ENCODE assay signal across 8 mouse cellular contexts in the genomic region with DNA sequence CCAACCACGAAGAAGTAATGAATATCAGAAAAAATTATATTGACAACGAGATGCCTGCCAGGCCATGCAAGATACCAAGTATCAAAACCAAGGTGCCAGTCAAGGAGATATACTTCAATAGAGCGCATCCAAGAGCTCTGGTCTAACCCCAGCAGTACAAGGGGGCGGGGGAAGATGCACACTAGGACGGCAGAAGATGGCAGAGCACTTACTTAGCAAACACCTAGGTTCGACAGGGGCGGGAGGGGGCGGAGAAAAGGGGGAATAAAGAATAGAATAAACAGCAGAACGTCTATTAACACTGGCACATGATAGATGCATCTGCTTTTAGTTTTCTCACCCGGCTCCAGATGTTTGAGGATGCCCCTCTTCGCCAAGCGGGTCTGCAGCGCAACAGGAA. TPM values are rescaled to one million over a fixed set of nuclear protein-coding genes. Genes with fewer than 3 reads are reported as not detected.
DNase-seq lines count a peak whose midpoint lies in the region; ATAC-seq and TF ChIP-seq lines count a peak whose summit lies in the region.

No protein-coding gene starts in this region.

- TF ChIP-seq CTCF in CH12.LX (conservative IDR thresholded peaks at IDR 0.05 in 1 of 2, IDR thresholded peaks at IDR 0.05 in 1 of 2; ENCODE audit: low read depth in 2 of 2, low read length in 2 of 2) = no peak

- no peak overlapping the region for H3K27ac ChIP-seq in heart, embryonic 11.5 days (ENCODE audit: low read depth, low read length)
- H3K27ac ChIP-seq in CH12.LX (ENCODE audit: insufficient read depth, low read depth) (peak overlapping the region; percentile 76), macrophage (peak overlapping the region; percentile 74)
- H3K27ac ChIP-seq in forebrain, embryonic 15.5 days (replicated peaks) = peak overlapping the region; percentile 92; the same call in 1 of the 2 replicates

- H3K79me2 ChIP-seq in CH12.LX (replicated peaks; ENCODE audit: control insufficient read depth, extremely low read depth, insufficient read depth, poor library complexity, severe bottlenecking) = peaks cover 8% of the 10 kb centered on the region
- H3K79me2 ChIP-seq in macrophage (ENCODE audit: inconsistent target) = peaks cover 11% of the 10 kb centered on the region; the same call in 1 of the 2 replicates

- peak overlapping the region; percentile 59 for H3K4me3 ChIP-seq in heart, embryonic 11.5 days (ENCODE audit: low read depth, low read length)
- H3K4me3 ChIP-seq in CH12.LX (replicated peaks in 1 of 3; ENCODE audit: low read depth in 2 of 3, low read length in 2 of 3, poor library complexity in 1 of 3) = peak overlapping the region; percentile 61 to 96 (median 68)
- peak overlapping the region; percentile 67 for H3K4me3 ChIP-seq in forebrain, embryonic 15.5 days
- H3K4me3 ChIP-seq in macrophage (ENCODE audit: inconsistent target) = peak overlapping the region; percentile 51

- H3K36me3 ChIP-seq in heart, embryonic 11.5 days (ENCODE audit: control insufficient read depth, insufficient read depth, low read length) = no peaks in the 10 kb centered on the region
- H3K36me3 ChIP-seq in CH12.LX (replicated peaks in 1 of 2; ENCODE audit: control insufficient read depth in 1 of 2, insufficient read depth in 1 of 2, low read length in 1 of 2) (peaks cover 26 to 43% of the 10 kb centered on the region in 2 experiments), macrophage (ENCODE audit: inconsistent target) (no peaks in the 10 kb centered on the region)
- peaks cover 14% of the 10 kb centered on the region; the same call in 1 of the 2 replicates for H3K36me3 ChIP-seq in forebrain, embryonic 15.5 days

- WGBS in heart, embryonic 11.5 days (ENCODE audit: insufficient replicate concordance) = 36% methylated on average over 13 of the region's 13 CpGs
- WGBS in forebrain, embryonic 15.5 days = 27% methylated on average over 13 of the region's 13 CpGs
- 37% methylated on average over 13 of the region's 13 CpGs for WGBS in macrophage (ENCODE audit: missing documents)

- no peak for TF ChIP-seq EP300 in CH12.LX (IDR thresholded peaks at IDR 0.05; ENCODE audit: low read length)

- H3K4me1 ChIP-seq in heart, embryonic 11.5 days (ENCODE audit: control insufficient read depth, insufficient read depth, low read length) = no peaks in the 10 kb centered on the region
- peaks cover 2 to 11% of the 10 kb centered on the region in 2 experiments; a peak in 3 of 4 replicates for H3K4me1 ChIP-seq in CH12.LX (ENCODE audit: control insufficient read depth in 1 of 2, insufficient read depth in 2 of 2)
- peaks cover 13% of the 10 kb centered on the region for H3K4me1 ChIP-seq in forebrain, embryonic 15.5 days

- H3K4me2 ChIP-seq in heart, embryonic 11.5 days = peak overlapping the region; percentile 62
- H3K4me2 ChIP-seq in CH12.LX (ENCODE audit: insufficient read depth, low read depth, poor library complexity, severe bottlenecking) = peak overlapping the region; percentile 60
- H3K4me2 ChIP-seq in forebrain, embryonic 15.5 days (replicated peaks) = peak overlapping the region; percentile 49

- in situ Hi-C loops in CH12.LX (cut with MboI; ENCODE audit: low pct_ligation_motif_present, low pct_unique_long_range_greater_than_20kb, low sequenced_read_pairs) = no loop called here

- no peak for DNase-seq in heart, adult 9 months (ENCODE audit: low spot score in 2 of 2)
- no peak for DNase-seq in CH12.LX (ENCODE audit: extremely low read depth)
- no peak for DNase-seq in right cerebral cortex, postnatal 14 days
- no peak for DNase-seq in adrenal gland, postnatal 4 days (ENCODE audit: low spot score in 2 of 2)
- DNase-seq in right cerebral cortex, postnatal 10 days (ENCODE audit: low spot score in 2 of 2) = no peak

- no peak for TF ChIP-seq RAD21 in CH12.LX (IDR thresholded peaks at IDR 0.05; ENCODE audit: low read depth, low read length)

- ATAC-seq in heart, embryonic 11.5 days (replicated peaks; ENCODE audit: insufficient number of reproducible peaks, low FRiP score, low TSS enrichment) = no peak
- no peak for ATAC-seq in forebrain, embryonic 15.5 days (replicated peaks)

- no peaks in the 10 kb centered on the region for H3K9me3 ChIP-seq in heart, embryonic 11.5 days (replicated peaks; ENCODE audit: control insufficient read depth, low read length)
- no peaks in the 10 kb centered on the region for H3K9me3 ChIP-seq in CH12.LX (replicated peaks; ENCODE audit: low read length)
- no peaks in the 10 kb centered on the region for H3K9me3 ChIP-seq in forebrain, embryonic 15.5 days

- H3K27me3 ChIP-seq in heart, embryonic 11.5 days (ENCODE audit: control insufficient read depth, insufficient read depth, low read length) = no peaks in the 10 kb centered on the region
- no peaks in the 10 kb centered on the region for H3K27me3 ChIP-seq in CH12.LX (replicated peaks)
- H3K27me3 ChIP-seq in forebrain, embryonic 15.5 days = no peaks in the 10 kb centered on the region

- dilution Hi-C loops in CH12.LX (cut with MboI; ENCODE audit: extremely low pct_ligation_motif_present, extremely low pct_unique_long_range_greater_than_20kb, low sequenced_read_pairs) = no loop called here

- peak overlapping the region; percentile 65; the same call in 1 of the 2 replicates for H3K9ac ChIP-seq in heart, embryonic 11.5 days (ENCODE audit: low read depth, low read length)
- H3K9ac ChIP-seq in CH12.LX (ENCODE audit: insufficient read depth, low read depth) = peak overlapping the region; percentile 70
- H3K9ac ChIP-seq in forebrain, embryonic 15.5 days (replicated peaks) = peak overlapping the region; percentile 64

- TF ChIP-seq POLR2A in CH12.LX (IDR thresholded peaks at IDR 0.05; ENCODE audit: low read depth, low read length) = no peak

TF ChIP-seq in CH12.LX, 34 proteins besides CTCF, POLR2A, EP300 and RAD21 (continues in another document):
- no peak for TF ChIP-seq ETS1 (conservative IDR thresholded peaks at IDR 0.05; ENCODE audit: low read depth, low read length)

RNA-seq across cellular contexts. Expression of a gene that starts 0.9 kb away (rescaled TPM):
- 81.0 and 88.2 TPM in 2 replicates for polyA plus RNA-seq in heart, embryonic 11.5 days (2014; fragmentation: Nextera tagmentation; extraction: Ambion mirVana)
- total RNA-seq in CH12.LX (2012; rRNA removed) (94.3 and 103 TPM in 2 replicates), CH12.LX (2014; rRNA removed) (96.6 and 101 TPM in 2 replicates)
- polyA plus RNA-seq in CH12.LX (2012; ENCODE audit: insufficient read length, low read depth) (119 and 130 TPM in 2 replicates), macrophage (2018) (46.6 to 136 TPM (median 62.4 TPM) in 3 replicates)
- polyA plus RNA-seq in forebrain, embryonic 15.5 days (2015; fragmentation: Nextera tagmentation; extraction: Ambion mirVana) = 207 and 210 TPM in 2 replicates
- total RNA-seq in macrophage (2018; cell fraction: chromatin; rRNA removed) = 10 to 100 TPM in 2 of 26 experiments, 1 to 10 TPM in 24; 2.0 to 14.0 (median 5.3) TPM
- 10 to 100 TPM; 25.8 to 44.2 (median 35.3) TPM for total RNA-seq in macrophage (2018; cell fraction: cytosol; rRNA removed)
- 10 to 100 TPM in 16 of 26 experiments, 1 to 10 TPM in 10; 6.4 to 20.1 (median 10.8) TPM for total RNA-seq in macrophage (2018; cell fraction: nucleus; rRNA removed)
- total RNA-seq in adrenal gland, postnatal 4 days (2021) = 100 to 1,000 TPM; 108 to 111 TPM

RNA-seq across cellular contexts. Expression of a gene that starts 0.9 kb away (rescaled TPM):
- 135 and 152 TPM in 2 replicates for polyA plus RNA-seq in heart, embryonic 11.5 days (2014; fragmentation: Nextera tagmentation; extraction: Ambion mirVana)
- 37.6 and 38.8 TPM in 2 replicates for total RNA-seq in CH12.LX (2012; rRNA removed)
- 25.8 and 33.1 TPM in 2 replicates for total RNA-seq in CH12.LX (2014; rRNA removed)
- polyA plus RNA-seq in CH12.LX (2012; ENCODE audit: insufficient read length, low read depth) = 75.9 and 76.7 TPM in 2 replicates
- 160 and 165 TPM in 2 replicates for polyA plus RNA-seq in forebrain, embryonic 15.5 days (2015; fragmentation: Nextera tagmentation; extraction: Ambion mirVana)
- total RNA-seq in macrophage (2018; cell fraction: chromatin; rRNA removed) = 1 to 10 TPM in 17 of 26 experiments, under 1 TPM in 7, not detected in 2; 0.34 to 4.3 (median 1.5) TPM
- 10 to 100 TPM in 19 of 26 experiments, 1 to 10 TPM in 7; 7.4 to 19.7 (median 10.9) TPM for total RNA-seq in macrophage (2018; cell fraction: cytosol; rRNA removed)
- total RNA-seq in macrophage (2018; cell fraction: nucleus; rRNA removed) = 1 to 10 TPM in 24 of 26 experiments, under 1 TPM in 2; 0.75 to 9.0 (median 2.6) TPM
- polyA plus RNA-seq in macrophage (2018) = 7.5 to 12.2 TPM (median 10.3 TPM) in 3 replicates
- 100 to 1,000 TPM in 1 of 2 experiments, 10 to 100 TPM in 1; 95.7 to 101 TPM for total RNA-seq in adrenal gland, postnatal 4 days (2021)

RNA-seq across cellular contexts. Expression of a gene that starts 9.4 kb away (rescaled TPM):
- not detected in 2 replicates for polyA plus RNA-seq in heart, embryonic 11.5 days (2014; fragmentation: Nextera tagmentation; extraction: Ambion mirVana)
- not detected in 2 replicates for total RNA-seq in CH12.LX (2012; rRNA removed)
- total RNA-seq in CH12.LX (2014; rRNA removed) = not detected in 2 replicates
- polyA plus RNA-seq in CH12.LX (2012; ENCODE audit: insufficient read length, low read depth) = not detected in 2 replicates
- polyA plus RNA-seq in forebrain, embryonic 15.5 days (2015; fragmentation: Nextera tagmentation; extraction: Ambion mirVana) = not detected in 2 replicates
- not detected for total RNA-seq in macrophage (2018; cell fraction: chromatin; rRNA removed)
- total RNA-seq in macrophage (2018; cell fraction: cytosol; rRNA removed) = not detected
- total RNA-seq in macrophage (2018; cell fraction: nucleus; rRNA removed) = not detected
- not detected in 3 replicates for polyA plus RNA-seq in macrophage (2018)
- not detected for total RNA-seq in adrenal gland, postnatal 4 days (2021)

RNA-seq across cellular contexts. Expression of a gene that starts 11.1 kb away (rescaled TPM):
- polyA plus RNA-seq in heart, embryonic 11.5 days (2014; fragmentation: Nextera tagmentation; extraction: Ambion mirVana) = not detected in 2 replicates
- total RNA-seq in CH12.LX (2012; rRNA removed) (not detected in 2 replicates), CH12.LX (2014; rRNA removed) (not detected in 2 replicates)
- polyA plus RNA-seq in CH12.LX (2012; ENCODE audit: insufficient read length, low read depth) (not detected in 2 replicates), macrophage (2018) (not detected in 3 replicates)
- polyA plus RNA-seq in forebrain, embryonic 15.5 days (2015; fragmentation: Nextera tagmentation; extraction: Ambion mirVana) = not detected in 2 replicates
- not detected for total RNA-seq in macrophage (2018; cell fraction: chromatin; rRNA removed)
- not detected for total RNA-seq in macrophage (2018; cell fraction: cytosol; rRNA removed)
- total RNA-seq in macrophage (2018; cell fraction: nucleus; rRNA removed) = not detected
- not detected for total RNA-seq in adrenal gland, postnatal 4 days (2021)

RNA-seq across cellular contexts. Expression of a gene that starts 14.4 kb away (rescaled TPM):
- polyA plus RNA-seq in heart, embryonic 11.5 days (2014; fragmentation: Nextera tagmentation; extraction: Ambion mirVana) = 16.9 and 19.1 TPM in 2 replicates
- total RNA-seq in CH12.LX (2012; rRNA removed) (28.8 and 30.6 TPM in 2 replicates), CH12.LX (2014; rRNA removed) (15.2 and 21.2 TPM in 2 replicates)
- polyA plus RNA-seq in CH12.LX (2012; ENCODE audit: insufficient read length, low read depth) (25.5 and 26.4 TPM in 2 replicates), macrophage (2018) (10.3 to 26.7 TPM (median 19.8 TPM) in 3 replicates)
- polyA plus RNA-seq in forebrain, embryonic 15.5 days (2015; fragmentation: Nextera tagmentation; extraction: Ambion mirVana) = 44.5 and 45.0 TPM in 2 replicates
- total RNA-seq in macrophage (2018; cell fraction: chromatin; rRNA removed) = 10 to 100 TPM in 20 of 26 experiments, 1 to 10 TPM in 6; 5.5 to 28.7 (median 14.1) TPM
- 10 to 100 TPM; 15.4 to 34.7 (median 25.2) TPM for total RNA-seq in macrophage (2018; cell fraction: cytosol; rRNA removed)
- 10 to 100 TPM; 10.6 to 50.9 (median 29.8) TPM for total RNA-seq in macrophage (2018; cell fraction: nucleus; rRNA removed)
- 10 to 100 TPM; 38.7 to 42.9 TPM for total RNA-seq in adrenal gland, postnatal 4 days (2021)
